Mouse (Mus musculus) ES-Bruce4 (cell line): ENCODE measurements around the gene Tspan9.

Experiments used
- CTCF ChIP-seq: IDR thresholded peaks from one replicate; pipeline ENCODE4 v1.8.1; 2011; ENCODE audit warnings: low read depth, low read length
- EP300 ChIP-seq: IDR thresholded peaks from 2 replicates; pipeline ENCODE4 v1.6.1; 2011; ENCODE audit warnings: low read depth, low read length; ENCODE audit not compliant: insufficient read depth
- POLR2A ChIP-seq: IDR thresholded peaks from one replicate; pipeline ENCODE4 v1.8.1; 2011; ENCODE audit warnings: low read length; ENCODE audit not compliant: insufficient read depth

GRCm38 (mm10) chr6:128131390-128131789, 12.0 kb downstream of the Tspan9 start:
- TF ChIP-seq EP300 = no peak
- no peak for TF ChIP-seq POLR2A
- TF ChIP-seq CTCF = no peak
